18 mouse cellular contexts compared by ENCODE assay signal in the genomic region with DNA sequence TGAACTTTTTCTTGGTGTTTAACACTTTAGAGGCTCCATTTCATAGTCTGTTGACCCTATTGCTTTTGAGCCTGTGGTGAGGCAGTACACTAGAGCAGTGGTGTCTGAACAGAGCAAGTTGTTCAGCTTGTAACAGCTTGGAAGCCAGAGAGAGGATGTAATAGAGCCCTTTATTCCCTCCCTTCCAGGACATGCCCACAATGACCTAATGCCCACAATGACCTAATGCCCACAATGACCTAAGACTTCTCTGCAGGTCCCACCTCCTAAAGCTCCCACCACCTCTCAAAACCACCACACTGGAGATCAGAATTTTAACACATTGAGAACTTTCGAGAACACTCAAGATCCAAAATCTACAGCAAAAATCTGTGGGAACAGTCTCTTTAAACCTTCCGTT.
"Had no signal": no experiment of that assay in that cellular context is flagged by ENCODE, and none has a peak within 500 bp of the region (broad histone marks: within the 10 kb centered on the region; RNA-seq: fewer than 3 reads in every experiment).

No protein-coding gene starts in this region.

- H3K4me3 ChIP-seq: midbrain, embryonic 10.5 days; midbrain, embryonic 13.5 days; myocyte; neural tube, embryonic 13.5 days; neural tube, embryonic 15.5 days had no signal

- H3K9me3 ChIP-seq: midbrain, embryonic 10.5 days; midbrain, embryonic 13.5 days; neural tube, embryonic 13.5 days; neural tube, embryonic 15.5 days had no signal

- H3K9ac ChIP-seq: lung, embryonic 14.5 days; midbrain, embryonic 13.5 days; neural tube, embryonic 13.5 days; neural tube, embryonic 15.5 days had no signal

- H3K27me3 ChIP-seq: midbrain, embryonic 13.5 days; neural tube, embryonic 13.5 days; neural tube, embryonic 15.5 days had no signal

- H3K4me1 ChIP-seq: midbrain, embryonic 10.5 days; midbrain, embryonic 13.5 days; neural tube, embryonic 15.5 days had no signal

- H3K4me2 ChIP-seq: lung, embryonic 14.5 days; midbrain, embryonic 13.5 days; neural tube, embryonic 13.5 days; neural tube, embryonic 15.5 days had no signal

- H3K27ac ChIP-seq: midbrain, embryonic 10.5 days; midbrain, embryonic 13.5 days; neural tube, embryonic 13.5 days; neural tube, embryonic 15.5 days had no signal

- DNase-seq: lung, adult 18-20 months; lung, embryonic 14.5 days; lung, postnatal 10 days; lung, postnatal 4 days; retina, postnatal 1 day; right cerebral cortex, adult 18-20 months; right cerebral cortex, postnatal 25 days; right cerebral cortex, postnatal 4 days; spleen, adult 18-20 months; thymus, adult 18-20 months; thymus, postnatal 25 days; thymus, postnatal 4 days had no signal

- H3K36me3 ChIP-seq: midbrain, embryonic 10.5 days; midbrain, embryonic 13.5 days; neural tube, embryonic 13.5 days; neural tube, embryonic 15.5 days had no signal

- ATAC-seq: midbrain, embryonic 13.5 days; midbrain, embryonic 16.5 days had no signal
